Mouse (Mus musculus) CD4-positive helper T cell, adult 2 months (primary cell): Measurements from ENCODE around the gene Cda.

Experiments used
- DNase-seq: peaks from one replicate; pipeline ENCODE4 v3.0.0-alpha.2; 2012; ENCODE audit warnings: low read depth, missing footprints, low spot score

Gene Cda

GRCm38 (mm10) chr4:138367641-138368497 is at the start of gene Cda:
Gene Cda (minus strand): TSS chr4:138367992.
- no peak for DNase-seq

- DNase-seq: no peak
Observed at GRCm38 (mm10) chr4:138416414-138416813, 48.6 kb upstream of the Cda start.

- DNase-seq: peak; percentile 20
Observed at GRCm38 (mm10) chr4:138415991-138416390, 48.2 kb upstream of the Cda start.

DNA sequence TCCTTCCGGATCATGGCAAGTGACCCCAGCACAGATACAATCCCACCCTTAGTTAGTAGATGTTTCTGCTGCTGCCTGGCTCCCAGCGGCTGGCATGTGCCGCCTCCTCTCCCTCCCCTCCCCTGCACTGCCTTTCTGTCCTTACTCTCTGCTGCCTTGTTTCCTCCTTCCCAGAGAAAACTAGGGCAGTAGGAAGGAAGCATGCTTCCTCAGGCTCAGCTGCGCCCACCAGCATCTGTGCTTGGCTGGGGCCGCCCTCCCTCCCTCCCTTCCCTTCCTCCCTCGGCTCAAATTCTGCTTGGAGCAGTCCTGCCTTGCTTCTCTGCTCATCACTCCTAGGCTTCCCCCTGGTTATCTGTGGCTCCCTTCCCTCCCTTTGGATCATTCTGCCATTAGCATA is 46.9 kb upstream of the Cda start:
- no peak for DNase-seq

GRCm38 (mm10) chr4:138411504-138412121 is 43.8 kb upstream of the Cda start:
- DNase-seq: no peak

GRCm38 (mm10) chr4:138411011-138411410 is 43.2 kb upstream of the Cda start:
- no peak for DNase-seq

DNA sequence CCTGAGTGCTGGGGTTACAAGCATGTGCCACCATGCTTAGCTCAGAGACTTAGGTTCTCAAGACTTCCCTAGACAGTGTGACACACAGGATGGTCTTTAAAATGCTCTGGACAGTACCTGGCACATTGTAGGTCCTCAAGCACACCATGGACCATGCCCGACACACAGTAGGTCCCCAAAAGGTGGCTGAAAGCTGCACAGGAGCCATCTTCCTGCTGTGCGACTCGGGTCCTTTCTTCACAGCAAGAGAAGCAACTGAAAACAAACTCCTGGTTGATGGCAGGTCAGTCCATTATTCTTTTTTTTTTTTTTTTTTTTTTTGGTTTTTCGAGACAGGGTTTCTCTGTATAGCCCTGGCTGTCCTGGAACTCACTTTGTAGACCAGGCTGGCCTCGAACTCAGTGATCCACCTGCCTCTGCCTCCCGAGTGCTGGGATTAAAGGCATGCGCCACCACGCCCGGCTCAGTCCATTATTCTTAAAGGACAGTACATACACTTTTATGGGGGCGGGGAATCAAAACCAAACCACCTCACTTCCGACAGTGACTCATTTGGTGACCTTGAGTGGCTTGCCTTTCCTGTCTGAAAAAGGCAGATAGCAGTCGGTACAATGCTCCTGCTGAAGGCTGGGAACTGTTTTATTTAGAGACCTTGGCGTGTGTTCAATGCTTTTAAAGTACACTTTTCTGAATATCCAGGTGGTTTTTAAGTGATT is 39.8 kb upstream of the Cda start:
- peak; percentile 66 for DNase-seq

- peak; percentile 23 for DNase-seq
Observed at GRCm38 (mm10) chr4:138404806-138405205, 37.0 kb upstream of the Cda start.

DNA sequence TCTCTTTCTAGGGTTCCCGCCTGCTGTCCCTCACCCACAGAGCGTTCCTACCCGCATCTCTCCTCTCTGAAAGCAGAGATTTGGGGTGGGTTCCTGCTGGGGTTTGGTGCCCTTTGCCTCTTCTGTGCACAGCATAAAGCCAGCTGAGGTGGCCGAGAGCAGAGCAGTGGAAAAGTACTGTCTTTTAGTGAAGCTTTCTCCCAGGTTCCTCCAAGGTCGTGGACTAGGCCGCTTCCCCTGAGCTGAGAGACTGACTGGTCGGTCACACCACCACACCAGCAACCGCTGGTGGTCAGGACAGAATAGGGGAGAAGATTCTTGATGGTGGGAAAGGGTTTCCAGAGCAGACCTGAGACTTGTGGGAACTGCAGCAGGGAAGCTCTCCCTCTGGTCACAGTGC is 28.9 kb upstream of the Cda start:
- DNase-seq: no peak

DNA sequence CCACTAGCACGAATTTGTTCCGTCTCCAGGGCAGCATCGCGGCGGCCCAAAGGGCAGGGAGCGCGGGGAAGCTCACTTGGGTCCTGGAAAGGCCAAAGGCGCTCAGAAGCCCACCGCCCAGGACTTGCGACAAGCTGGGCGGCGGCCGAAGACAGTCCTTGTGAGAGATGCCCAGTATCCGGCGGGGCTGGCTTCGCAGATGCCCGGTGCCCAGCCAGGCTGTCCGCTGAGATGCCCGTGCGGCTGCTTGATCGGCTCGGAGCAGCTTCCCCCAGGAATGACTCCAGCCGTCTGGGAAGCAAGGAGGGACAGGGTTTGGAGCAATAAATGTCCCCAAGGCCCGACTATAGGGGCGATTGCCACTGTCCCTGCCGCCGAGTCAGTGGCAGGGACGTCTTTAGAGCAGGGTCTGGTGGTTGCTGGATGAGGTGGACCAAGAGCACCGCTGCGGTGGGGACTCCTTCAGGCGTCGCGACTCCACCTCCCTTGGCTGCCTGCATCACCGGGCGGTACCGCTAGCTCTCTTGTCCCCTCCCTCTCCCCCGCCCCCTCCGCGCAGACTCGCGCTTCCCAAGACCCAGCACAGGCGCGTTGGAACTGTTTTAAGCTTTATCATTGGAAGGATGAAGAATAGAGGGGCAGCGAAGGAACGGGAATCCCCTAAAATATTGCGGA is 28.3 kb upstream of the Cda start, which contains the start of gene Fam43b:
Gene Fam43b, minus strand, starts transcription at position 558 of the 675 bp plus-strand sequence.
- no peak for DNase-seq

GRCm38 (mm10) chr4:138395087-138395970 is 27.5 kb upstream of the Cda start:
- no peak for DNase-seq

DNA sequence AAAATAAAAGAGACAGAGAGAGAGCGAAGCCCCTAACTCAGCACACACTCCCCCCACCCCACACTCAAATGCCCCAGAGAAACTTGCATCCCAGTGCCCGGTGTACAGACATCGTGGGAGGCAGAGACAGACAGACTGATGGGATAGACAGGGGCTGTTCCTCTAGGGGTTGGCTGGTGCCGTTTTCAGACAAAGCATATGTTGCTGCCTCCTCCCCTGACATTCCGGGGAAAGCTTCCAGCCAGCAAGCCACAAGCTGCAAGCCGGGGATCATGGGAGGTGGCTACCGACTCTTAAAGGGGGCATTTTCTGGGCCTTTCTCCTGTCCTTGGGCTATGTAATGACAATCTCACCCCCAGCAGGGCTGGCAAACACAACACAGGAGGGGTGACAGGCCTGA is 25.9 kb upstream of the Cda start:
- no peak for DNase-seq

- DNase-seq: no peak
Observed at GRCm38 (mm10) chr4:138383789-138384188, 16.0 kb upstream of the Cda start.

GRCm38 (mm10) chr4:138382462-138382861 is 14.7 kb upstream of the Cda start:
- no peak for DNase-seq

GRCm38 (mm10) chr4:138380132-138380689 is 12.4 kb upstream of the Cda start:
- DNase-seq: no peak

- no peak for DNase-seq
Observed at GRCm38 (mm10) chr4:138379091-138379840, 11.5 kb upstream of the Cda start.

- no peak for DNase-seq
Observed at GRCm38 (mm10) chr4:138377526-138377925, 9.7 kb upstream of the Cda start.

GRCm38 (mm10) chr4:138375117-138375516 is 7.3 kb upstream of the Cda start:
- no peak for DNase-seq

DNA sequence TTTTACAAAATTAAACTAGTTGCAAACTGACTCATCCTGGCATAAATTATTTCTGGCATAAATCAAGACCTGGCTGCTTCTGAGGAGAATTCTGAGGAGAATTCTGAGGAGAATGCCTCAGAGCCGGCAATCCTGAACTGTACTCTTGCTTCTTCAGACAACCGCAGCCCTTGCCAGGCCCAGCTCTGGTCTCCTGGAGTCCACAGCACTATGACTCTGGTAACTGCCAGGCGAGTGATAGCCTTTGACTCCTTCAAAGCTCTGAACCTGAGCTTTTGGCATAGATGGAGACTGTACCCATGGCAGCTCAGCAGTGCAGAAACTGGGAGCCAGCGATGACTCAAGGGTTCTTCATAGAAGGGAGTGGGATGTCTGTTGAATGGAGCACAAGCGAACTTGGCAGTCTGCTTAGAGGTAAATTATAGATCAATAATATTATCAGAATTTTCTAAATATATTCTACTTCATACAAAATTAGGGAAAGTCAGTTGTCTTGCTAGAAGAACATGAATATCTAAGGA is 3.3 kb upstream of the Cda start:
- no peak for DNase-seq
